Mouse (Mus musculus) heart, postnatal 36 days (tissue): ENCODE data around the gene Rbm38. TPM values are rescaled to one million over a fixed set of nuclear protein-coding genes. Genes with fewer than 3 reads are reported as not detected.

Experiments
- total RNA-seq, 2 experiments: library from RNA; stranded (reverse); gene quantifications; 2 replicates each; pipeline ENCODE4 v1.2.3; 2021

Gene Rbm38
- total RNA-seq, 2 experiments from 2014 or later: 159 to 209 TPM

Other genes starting within 250 kb of the Rbm38 start
- 1 to 10 TPM; 1.1 to 1.2 TPM for gene Bmp7, start 80.2 kb upstream of the Rbm38 start, total RNA-seq
- gene Spo11, start 42.8 kb upstream of the Rbm38 start, total RNA-seq: not detected
- gene Rae1, start 20.4 kb upstream of the Rbm38 start, total RNA-seq: 10 to 100 TPM; 24.0 to 24.7 TPM
- under 1 TPM in 1 of 2 experiments, not detected in 1; 0.14 TPM for gene Ctcfl, start 99.0 kb downstream of the Rbm38 start, total RNA-seq
- 10 to 100 TPM in 1 of 2 experiments, 1 to 10 TPM in 1; 3.3 to 26.2 TPM for gene Pck1, start 132.6 kb downstream of the Rbm38 start, total RNA-seq
- 1 to 10 TPM in 1 of 2 experiments, under 1 TPM in 1; 0.44 to 1.8 TPM for gene Zbp1, start 198.4 kb downstream of the Rbm38 start, total RNA-seq